Mouse (Mus musculus) adrenal gland, postnatal 14 days (tissue): ENCODE results near the gene Gstcd. TPM values are rescaled to one million over a fixed set of nuclear protein-coding genes. Genes with fewer than 3 reads are reported as not detected.

ENCODE experiments used
- DNase-seq: peaks from one replicate; pipeline ENCODE4 v3.0.0; 2021; ENCODE audit warnings: mixed read lengths
- total RNA-seq: library from RNA; stranded (reverse); gene quantifications from 2 replicates; pipeline ENCODE4 v1.2.3, GENCODE M21; 2021

Gstcd gene
- total RNA-seq, 1 experiment from 2014 or later, result 12.6 TPM

GRCm38 (mm10) chr3:133007250-133007649 lies 84.6 kb downstream of the Gstcd start:
- no peak for DNase-seq

- no peak for DNase-seq
Measured at GRCm38 (mm10) chr3:132996299-132996698, 95.5 kb downstream of the Gstcd start.

GRCm38 (mm10) chr3:132995904-132996267 lies 95.9 kb downstream of the Gstcd start:
- no peak for DNase-seq

- no peak for DNase-seq
Measured at GRCm38 (mm10) chr3:132995172-132995903, 96.5 kb downstream of the Gstcd start.

GRCm38 (mm10) chr3:132986188-132986587 lies 105.6 kb downstream of the Gstcd start:
- DNase-seq, result no peak

GRCm38 (mm10) chr3:132983845-132984485 lies 107.9 kb downstream of the Gstcd start:
- DNase-seq, result no peak

GRCm38 (mm10) chr3:132981968-132982367 lies 109.9 kb downstream of the Gstcd start:
- no peak for DNase-seq

- no peak for DNase-seq
Measured at GRCm38 (mm10) chr3:132979781-132980461, 111.9 kb downstream of the Gstcd start.

- DNase-seq, result no peak
Measured at GRCm38 (mm10) chr3:132966255-132966654, 125.6 kb downstream of the Gstcd start.

- no peak for DNase-seq
Measured at GRCm38 (mm10) chr3:132964715-132965507, 126.9 kb downstream of the Gstcd start.

- DNase-seq, result no peak
Measured at GRCm38 (mm10) chr3:132962631-132963361, 129.0 kb downstream of the Gstcd start.

- DNase-seq, result no peak
Measured at GRCm38 (mm10) chr3:132950529-132950880, 141.3 kb downstream of the Gstcd start.

- peak; percentile 48 for DNase-seq
Measured at GRCm38 (mm10) chr3:132949791-132950528, 141.9 kb downstream of the Gstcd start, which contains the start of gene Npnt. TSS of gene Npnt (minus strand) at chr3:132950291.

- DNase-seq, result peak; percentile 40
Measured at GRCm38 (mm10) chr3:132949380-132949790, 142.4 kb downstream of the Gstcd start.

GRCm38 (mm10) chr3:132948298-132948795 lies 143.5 kb downstream of the Gstcd start:
- DNase-seq, result peak; percentile 8

- DNase-seq, result no peak
Measured at GRCm38 (mm10) chr3:132946086-132946485, 145.7 kb downstream of the Gstcd start.

- no peak for DNase-seq
Measured at GRCm38 (mm10) chr3:132945669-132946068, 146.2 kb downstream of the Gstcd start.

- no peak for DNase-seq
Measured at GRCm38 (mm10) chr3:132944609-132945008, 147.2 kb downstream of the Gstcd start.

GRCm38 (mm10) chr3:132944193-132944592 lies 147.6 kb downstream of the Gstcd start:
- DNase-seq, result no peak

- no peak for DNase-seq
Measured at GRCm38 (mm10) chr3:132942778-132943177, 149.1 kb downstream of the Gstcd start.
